Mouse (Mus musculus): ENCODE data around the gene Gm21969.

- TF ChIP-seq CTCF (IDR thresholded peaks at IDR 0.05; ENCODE audit: low read depth, low read length) (no peak), POLR2A (IDR thresholded peaks at IDR 0.05; ENCODE audit: borderline replicate concordance, low read depth, low read length) (no peak)
Measured at GRCm38 (mm10) chr4:139661897-139662296, 58.9 kb downstream of the Gm21969 start.

All from bone marrow macrophage, adult 2 months (primary cell).